Mouse (Mus musculus): ENCODE measurements at regions not wholly inside any gene's neighbourhood (a gene's known extent, or its start where the extent isn't known, plus 50 kb on each side); places are given as distances from the start of the nearest gene placed in this dataset.

- DNase-seq: no peak
Measured at GRCm38 (mm10) chr6:17226483-17226882, 54.5 kb upstream of the Cav2 start.
